Mouse (Mus musculus): ENCODE measurements around the gene Mindy3.

DNA sequence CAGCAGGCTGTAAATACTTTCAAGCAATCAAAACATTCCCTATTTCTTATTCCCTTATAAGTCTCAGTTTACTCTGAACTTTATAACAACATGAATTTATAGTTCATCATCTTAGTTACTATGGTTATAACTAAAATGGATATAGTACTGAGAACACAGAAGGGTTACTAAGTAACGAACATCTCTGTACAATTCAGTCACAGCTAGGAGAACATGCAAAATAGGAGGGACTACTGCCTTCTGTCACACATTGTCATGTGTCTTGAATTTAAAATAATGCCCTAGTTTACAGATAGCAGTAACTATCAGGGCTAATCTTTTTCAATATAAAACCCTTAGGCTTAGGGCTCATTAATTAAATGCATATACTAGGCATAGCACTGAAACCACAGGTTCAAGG, 18.1 kb downstream of the Mindy3 start:
- TF ChIP-seq MAX (IDR thresholded peaks at IDR 0.05) (no peak), MYOG (IDR thresholded peaks at IDR 0.05; ENCODE audit: control insufficient read depth, extremely low read depth, insufficient read length) (no peak)
